Mouse (Mus musculus): ENCODE data around the gene Col13a1. TPM values are rescaled to one million over a fixed set of nuclear protein-coding genes. Genes with fewer than 3 reads are reported as not detected.

The Col13a1 gene
- total RNA-seq (2023; ENCODE audit: inconsistent age): not detected in 4 replicates

DNA sequence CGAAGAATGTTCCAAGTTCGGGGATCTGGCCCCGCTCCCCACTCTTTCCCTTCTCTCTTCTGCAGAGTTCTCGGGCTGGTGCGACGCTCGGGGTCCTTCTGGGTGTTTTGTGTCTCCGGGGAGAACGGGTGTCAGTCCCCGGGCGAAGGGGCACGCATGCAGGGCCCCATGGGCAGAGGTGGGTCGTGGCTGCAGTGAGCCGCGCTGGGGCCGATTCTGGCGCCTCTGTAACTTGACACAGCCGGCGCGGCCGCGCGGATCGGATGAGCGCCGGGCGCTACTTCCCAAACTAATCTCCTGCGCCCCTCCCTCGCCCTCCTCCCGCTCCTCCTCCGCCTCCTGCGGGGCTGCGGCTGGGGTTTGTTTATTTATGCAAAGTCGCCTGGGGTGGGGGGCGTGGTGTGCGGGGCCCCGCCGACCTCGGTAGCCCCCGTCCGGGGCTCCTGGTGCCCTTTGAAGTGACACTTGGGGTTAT is at the start of gene Col13a1:
Gene Col13a1 (minus strand): TSS at position 243 of the 475 bp plus-strand sequence.

Other genes starting within 250 kb of the Col13a1 start
- gene H2afy2, start 195.0 kb downstream of the Col13a1 start, total RNA-seq (2023; ENCODE audit: inconsistent age): not detected in 4 replicates
- gene Neurog3, start 154.0 kb upstream of the Col13a1 start, total RNA-seq (2023; ENCODE audit: inconsistent age): not detected in 4 replicates
- 1.1 to 3.2 TPM (median 2.8 TPM) in 4 replicates for gene Fam241b, start 164.8 kb upstream of the Col13a1 start, total RNA-seq (2023; ENCODE audit: inconsistent age)

All from B cell, adult (primary cell).